Mouse (Mus musculus): ENCODE data around the gene Zfp146.

DNA sequence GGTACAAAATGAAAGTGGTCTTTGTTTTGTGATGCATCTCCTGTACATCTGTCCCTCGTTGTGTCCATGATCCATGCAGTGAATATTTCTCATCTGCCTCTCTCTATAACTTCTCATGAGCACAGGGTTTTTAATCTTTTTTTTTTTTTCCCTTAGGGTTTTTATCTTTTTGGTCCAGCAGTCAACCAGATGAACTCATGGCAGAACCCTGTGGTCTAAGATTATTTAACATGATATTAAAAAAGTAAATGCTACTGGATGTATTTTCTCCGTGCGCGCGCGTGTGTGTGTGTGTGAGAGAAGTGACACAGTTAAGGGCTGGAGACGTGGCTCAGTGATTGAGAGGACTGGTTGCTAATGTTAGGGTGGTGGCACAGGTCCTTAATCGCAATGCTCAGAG is 39.6 kb downstream of the Zfp146 start:
- TF ChIP-seq CTCF (IDR thresholded peaks at IDR 0.05; ENCODE audit: control insufficient read depth, insufficient read depth, insufficient read length) (no peak), MYOG (IDR thresholded peaks at IDR 0.05; ENCODE audit: control insufficient read depth, extremely low read depth, insufficient read length) (no peak)
